Mouse (Mus musculus): ENCODE measurements around the gene Erlec1.

DNA sequence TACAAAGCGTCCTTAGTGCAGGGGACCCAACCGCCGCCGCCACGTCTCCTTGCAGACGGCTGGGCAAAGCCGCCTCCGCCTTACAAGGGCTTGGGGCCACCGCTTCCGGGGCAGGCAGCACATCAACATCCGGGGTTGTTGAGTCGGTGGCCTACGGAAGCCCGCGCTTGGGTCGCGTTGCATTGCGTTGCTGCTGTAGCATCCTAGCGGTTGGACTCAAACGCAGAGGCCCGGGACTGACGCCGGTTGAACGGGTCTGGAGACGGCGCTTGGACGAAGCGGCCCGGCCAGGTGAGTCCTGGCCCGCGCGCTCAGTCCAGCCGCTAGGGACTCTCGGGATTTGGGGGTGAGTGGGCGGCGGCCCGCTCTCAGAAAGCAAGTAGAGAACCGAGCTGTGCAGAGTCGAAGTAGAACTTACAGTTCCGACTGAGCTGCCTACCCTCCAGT, at the start of gene Erlec1:
- TF ChIP-seq POLR2A (IDR thresholded peaks at IDR 0.05; ENCODE audit: borderline replicate concordance, extremely low read depth, low read depth, low read length), result peak; percentile 76; the same call in 1 of the 2 replicates
- TF ChIP-seq CTCF (IDR thresholded peaks at IDR 0.05; ENCODE audit: insufficient read depth, low read length), result no peak

Data from lung, adult 2 months (tissue).